Mouse (Mus musculus): ENCODE data around the gene Man1b1. TPM values are rescaled to one million over a fixed set of nuclear protein-coding genes. Genes with fewer than 3 reads are reported as not detected.

The Man1b1 gene
- 14.4 and 18.1 TPM in 2 replicates for polyA plus RNA-seq (2012; rRNA removed)

DNA sequence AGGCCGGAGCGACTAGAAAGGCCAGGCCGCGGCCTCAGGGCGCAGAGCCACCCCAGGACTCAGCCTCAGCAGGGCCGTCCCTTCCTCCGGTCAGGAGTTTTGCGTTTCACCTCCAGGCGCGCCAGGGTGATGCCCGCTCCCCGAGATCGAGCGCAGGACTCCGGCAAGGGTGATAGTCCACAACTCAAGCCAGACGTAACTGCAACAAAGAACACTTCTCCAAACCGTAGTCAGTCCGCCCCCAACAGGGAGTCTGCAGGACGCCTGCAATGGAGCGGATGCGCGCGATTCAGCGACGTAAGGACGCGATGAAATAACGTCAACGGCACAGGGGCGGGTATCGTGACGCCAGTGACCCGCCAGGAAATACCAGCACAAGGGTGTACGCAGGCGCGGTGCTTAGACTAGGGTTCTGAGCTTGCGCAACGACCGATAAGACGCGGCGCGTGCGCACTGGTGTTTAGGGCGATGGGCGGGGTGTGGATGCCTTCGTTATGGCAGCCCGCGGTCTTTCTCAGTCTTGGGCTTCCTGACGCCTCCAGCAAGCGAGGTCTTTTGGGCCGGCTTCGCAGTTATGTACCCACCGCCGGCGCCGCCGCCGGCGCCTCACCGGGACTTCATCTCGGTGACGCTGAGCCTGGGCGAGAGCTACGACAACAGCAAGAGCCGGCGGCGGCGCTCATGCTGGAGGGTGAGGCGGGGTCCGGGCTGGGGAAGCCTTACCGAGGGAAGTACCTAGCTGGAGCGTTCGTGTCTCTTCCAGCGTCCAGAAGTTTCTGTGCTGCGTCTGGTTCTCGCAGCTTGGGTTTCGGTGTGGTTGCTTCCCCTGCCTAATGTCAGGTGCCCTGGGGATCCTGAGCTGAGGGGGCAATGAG is at the start of gene Man1b1:
Gene Man1b1, plus strand, starts transcription at position 53 of the 875 bp plus-strand sequence.
- 0 out of 2 replicates have a peak, but pooled peaks have one; percentile 18 for TF ChIP-seq CTCF (IDR thresholded peaks at IDR 0.05; ENCODE audit: insufficient read depth, low read length)
- peak; percentile 91; the same call in 1 of the 2 replicates for TF ChIP-seq POLR2A (IDR thresholded peaks at IDR 0.05; ENCODE audit: borderline replicate concordance, extremely low read depth, low read depth, low read length)
- peak; percentile 99 for DNase-seq
- WGBS = under 1% methylated on average over 78 of the region's 78 CpGs
- H3K4me3 ChIP-seq (replicated peaks; ENCODE audit: extremely low read depth, low read depth, low read length) = peak within 1 kb of the TSS; percentile 92
- H3K4me1 ChIP-seq (ENCODE audit: control insufficient read depth, insufficient read depth, low read length) = peaks cover 7% of the 10 kb centered on the region; the same call in 1 of the 2 replicates

GRCm38 (mm10) chr2:25285551-25285950 is 46.6 kb upstream of the Man1b1 start:
- TF ChIP-seq CTCF (IDR thresholded peaks at IDR 0.05; ENCODE audit: insufficient read depth, low read length) = no peak
- no peak for TF ChIP-seq POLR2A (IDR thresholded peaks at IDR 0.05; ENCODE audit: borderline replicate concordance, extremely low read depth, low read depth, low read length)
- Histone ChIP-seq H3K4me3 (replicated peaks; ENCODE audit: extremely low read depth, low read depth, low read length) (no peak overlapping the region), H3K4me1 (ENCODE audit: control insufficient read depth, insufficient read depth, low read length) (peaks cover 20% of the 10 kb centered on the region)
- WGBS = 69% methylated on average over 2 of the region's 2 CpGs
- DNase-seq = no peak

DNA sequence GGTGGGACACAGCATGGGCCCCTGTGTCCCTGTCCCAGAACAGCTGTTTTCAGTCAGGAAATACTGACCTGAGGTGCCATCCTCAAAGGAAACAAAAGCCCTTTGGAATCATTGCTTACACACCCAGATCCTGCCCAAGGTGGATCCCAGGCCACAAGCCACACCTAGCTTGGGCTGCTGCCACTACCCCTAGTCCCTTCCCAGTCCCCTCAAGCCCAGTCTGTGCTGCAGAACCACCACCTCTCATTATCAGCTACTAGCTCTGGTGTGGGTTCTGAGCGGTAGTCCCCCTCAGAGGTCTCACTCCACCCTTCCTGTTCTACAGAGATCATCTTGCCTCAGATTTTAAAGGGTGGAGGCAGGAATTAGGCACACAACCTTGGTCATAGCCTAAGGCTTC is 45.8 kb upstream of the Man1b1 start:
- Histone ChIP-seq H3K4me1 (ENCODE audit: control insufficient read depth, insufficient read depth, low read length) (peaks cover 23% of the 10 kb centered on the region), H3K4me3 (replicated peaks; ENCODE audit: extremely low read depth, low read depth, low read length) (no peak overlapping the region)
- no peak for DNase-seq
- WGBS = 36% methylated on average over 1 of the region's 1 CpGs
- TF ChIP-seq CTCF (IDR thresholded peaks at IDR 0.05; ENCODE audit: insufficient read depth, low read length) = no peak
- TF ChIP-seq POLR2A (IDR thresholded peaks at IDR 0.05; ENCODE audit: borderline replicate concordance, extremely low read depth, low read depth, low read length) = no peak

DNA sequence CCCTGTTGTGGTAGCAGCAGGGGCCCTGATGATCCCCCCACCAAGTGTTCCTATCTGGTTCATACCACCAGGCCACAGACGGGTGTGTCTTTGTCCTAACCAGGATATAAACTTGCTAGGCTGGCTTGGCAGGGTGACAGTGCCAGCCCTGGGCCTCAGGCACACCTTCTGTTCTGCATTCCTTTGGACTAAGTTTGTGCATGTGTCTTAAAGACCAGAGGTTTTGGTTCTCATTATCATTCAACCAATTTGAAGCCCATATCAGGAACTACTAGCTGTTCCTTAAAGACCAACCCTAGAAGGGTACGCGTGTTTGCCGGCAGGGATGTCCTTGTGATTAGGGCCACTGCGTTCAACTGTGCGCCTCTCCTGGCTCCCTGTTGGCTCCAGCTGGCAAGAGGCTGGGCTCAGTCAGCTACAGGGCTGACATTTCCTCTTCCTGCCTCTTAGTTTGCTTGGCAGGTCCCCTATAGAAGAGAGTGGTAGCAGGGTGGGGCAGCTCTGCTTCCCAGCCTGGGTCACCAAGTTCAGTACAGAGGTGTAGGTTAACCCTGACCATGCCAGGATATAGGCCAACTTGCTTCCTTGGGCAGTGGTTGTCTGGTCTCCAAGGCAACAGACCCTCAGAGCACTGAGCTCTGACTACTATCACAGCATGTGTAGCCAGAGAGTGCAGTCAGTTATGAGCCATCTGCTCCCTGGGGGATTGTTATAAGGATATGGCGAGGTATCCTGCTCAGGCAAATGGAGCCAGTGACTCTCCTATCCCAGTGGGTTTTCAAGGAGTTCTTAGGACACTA is 45.1 kb upstream of the Man1b1 start:
- WGBS = 14% methylated on average over 7 of the region's 7 CpGs
- peak; percentile 50 for DNase-seq
- Histone ChIP-seq H3K4me3 (replicated peaks; ENCODE audit: extremely low read depth, low read depth, low read length) (no peak overlapping the region), H3K4me1 (ENCODE audit: control insufficient read depth, insufficient read depth, low read length) (peaks cover 23% of the 10 kb centered on the region)
- TF ChIP-seq POLR2A (IDR thresholded peaks at IDR 0.05; ENCODE audit: borderline replicate concordance, extremely low read depth, low read depth, low read length) (no peak), CTCF (IDR thresholded peaks at IDR 0.05; ENCODE audit: insufficient read depth, low read length) (no peak)

- peaks cover 23% of the 10 kb centered on the region for H3K4me1 ChIP-seq (ENCODE audit: control insufficient read depth, insufficient read depth, low read length)
- H3K4me3 ChIP-seq (replicated peaks; ENCODE audit: extremely low read depth, low read depth, low read length) = no peak within 1 kb of the TSS
- WGBS = 85% methylated on average over 6 of the region's 6 CpGs
- DNase-seq = no peak
- TF ChIP-seq POLR2A (IDR thresholded peaks at IDR 0.05; ENCODE audit: borderline replicate concordance, extremely low read depth, low read depth, low read length) (no peak), CTCF (IDR thresholded peaks at IDR 0.05; ENCODE audit: insufficient read depth, low read length) (no peak)
These were observed 44.0 kb upstream of the Man1b1 start, which contains the start of gene Tmem210 for GRCm38 (mm10) chr2:25287927-25288649. Gene Tmem210, plus strand, starts transcription at chr2:25288145.

- DNase-seq = no peak
- no peak for TF ChIP-seq CTCF (IDR thresholded peaks at IDR 0.05; ENCODE audit: insufficient read depth, low read length)
- no peak for TF ChIP-seq POLR2A (IDR thresholded peaks at IDR 0.05; ENCODE audit: borderline replicate concordance, extremely low read depth, low read depth, low read length)
- H3K4me3 ChIP-seq (replicated peaks; ENCODE audit: extremely low read depth, low read depth, low read length) = no peak overlapping the region
- 86% methylated on average over 7 of the region's 7 CpGs for WGBS
- H3K4me1 ChIP-seq (ENCODE audit: control insufficient read depth, insufficient read depth, low read length) = peaks cover 23% of the 10 kb centered on the region
These were observed 43.3 kb upstream of the Man1b1 start for GRCm38 (mm10) chr2:25288734-25289345.

GRCm38 (mm10) chr2:25289651-25290050 is 42.5 kb upstream of the Man1b1 start, which contains the start of gene Lrrc26:
Gene Lrrc26, plus strand, starts transcription at chr2:25289915.
- H3K4me3 ChIP-seq (replicated peaks; ENCODE audit: extremely low read depth, low read depth, low read length) = peak within 1 kb of the TSS; percentile 35
- 10% methylated on average over 11 of the region's 11 CpGs for WGBS
- DNase-seq = peak; percentile 31
- peaks cover 23% of the 10 kb centered on the region for H3K4me1 ChIP-seq (ENCODE audit: control insufficient read depth, insufficient read depth, low read length)
- no peak for TF ChIP-seq CTCF (IDR thresholded peaks at IDR 0.05; ENCODE audit: insufficient read depth, low read length)
- TF ChIP-seq POLR2A (IDR thresholded peaks at IDR 0.05; ENCODE audit: borderline replicate concordance, extremely low read depth, low read depth, low read length) = no peak

GRCm38 (mm10) chr2:25290101-25290815 is 41.9 kb upstream of the Man1b1 start:
- DNase-seq = peak; percentile 34
- peak overlapping the region; percentile 35 for H3K4me3 ChIP-seq (replicated peaks; ENCODE audit: extremely low read depth, low read depth, low read length)

More at GRCm38 (mm10) chr2:25290101-25290815, 41.9 kb upstream of the Man1b1 start:
- WGBS = 2% methylated on average over 54 of the region's 54 CpGs
- no peak for TF ChIP-seq POLR2A (IDR thresholded peaks at IDR 0.05; ENCODE audit: borderline replicate concordance, extremely low read depth, low read depth, low read length)
- TF ChIP-seq CTCF (IDR thresholded peaks at IDR 0.05; ENCODE audit: insufficient read depth, low read length) = no peak
- peaks cover 23% of the 10 kb centered on the region for H3K4me1 ChIP-seq (ENCODE audit: control insufficient read depth, insufficient read depth, low read length)

Measured in lung, adult 2 months (tissue).